Mouse (Mus musculus) embryonic facial prominence, embryonic 11.5 days (tissue): ENCODE data around the gene Mylip. TPM values are rescaled to one million over a fixed set of nuclear protein-coding genes. Genes with fewer than 3 reads are reported as not detected.
A peak's percentile ranks its signal among the peaks of the same experiment; 100 is the strongest.

Source experiments
- ATAC-seq: fragments of 200-750 bp; cut with Nextera tagmentation; replicated peaks from 2 replicates; pipeline ENCODE4 v1.8.0; 2017; ENCODE audit warnings: low read depth; ENCODE audit not compliant: insufficient number of reproducible peaks, low FRiP score, low TSS enrichment
- DNase-seq: peaks from one replicate; pipeline ENCODE4 v3.0.0-alpha.2; 2015; ENCODE audit warnings: low spot score
- H3K27ac ChIP-seq: fragments of 300-500 bp; sonication (generic); replicated peaks from 2 replicates; pipeline ENCODE4 v1.5.1; 2014; ENCODE audit warnings: mild to moderate bottlenecking, low read depth, low read length, control low read depth
- H3K27me3 ChIP-seq: fragments of 300-500 bp; sonication (generic); 2 replicates; pipeline ENCODE4 v1.6.1; 2014; ENCODE audit warnings: mild to moderate bottlenecking, low read length, moderate library complexity, mixed read lengths; ENCODE audit not compliant: control insufficient read depth, insufficient read depth
- H3K36me3 ChIP-seq: fragments of 300-500 bp; sonication (generic); replicated peaks from 2 replicates; pipeline ENCODE4 v1.6.1; 2014; ENCODE audit warnings: low read depth, mild to moderate bottlenecking, low read length, moderate library complexity, mixed read lengths; ENCODE audit not compliant: control insufficient read depth, insufficient read depth
- H3K4me1 ChIP-seq: fragments of 300-500 bp; sonication (generic); 2 replicates; pipeline ENCODE4 v1.6.1; 2014; ENCODE audit warnings: low read length, mixed read lengths; ENCODE audit not compliant: control insufficient read depth, insufficient read depth
- H3K4me2 ChIP-seq: fragments of 300-500 bp; sonication (generic); 2 replicates; pipeline ENCODE4 v1.6.1; 2014; ENCODE audit warnings: low read depth, mild to moderate bottlenecking, control low read depth, low read length, moderate library complexity
- H3K4me3 ChIP-seq: fragments of 300-500 bp; sonication (generic); 2 replicates; pipeline ENCODE4 v1.5.1; 2014; ENCODE audit warnings: low read depth, low read length, control low read depth
- H3K9ac ChIP-seq: fragments of 300-500 bp; sonication (generic); replicated peaks from 2 replicates; pipeline ENCODE4 v1.6.1; 2014; ENCODE audit warnings: mild to moderate bottlenecking, control low read depth, low read length
- H3K9me3 ChIP-seq: fragments of 300-500 bp; sonication (generic); replicated peaks from 2 replicates; pipeline ENCODE4 v1.6.1; 2016; ENCODE audit warnings: mild to moderate bottlenecking, low read length, inconsistent platforms, mixed read lengths; ENCODE audit not compliant: control insufficient read depth
- WGBS: fragments of 180-500 bp; shearing (Covaris S2); extraction: QIAGEN DNeasy Blood & Tissue Kit; methylation state at CpG from one replicate; pipeline ENCODE4 v1.1.7; 2014; 5-methylcytosine and 5-hydroxymethylcytosine counted together
- polyA plus RNA-seq: library from polyadenylated mRNA; unstranded; fragments of >200 nt; fragmentation: Nextera tagmentation; extraction: Ambion mirVana; gene quantifications from 2 replicates; pipeline ENCODE4 v1.2.1, GENCODE M21; 2014

The Mylip gene
- 8.2 and 8.7 TPM in 2 replicates for polyA plus RNA-seq

DNA sequence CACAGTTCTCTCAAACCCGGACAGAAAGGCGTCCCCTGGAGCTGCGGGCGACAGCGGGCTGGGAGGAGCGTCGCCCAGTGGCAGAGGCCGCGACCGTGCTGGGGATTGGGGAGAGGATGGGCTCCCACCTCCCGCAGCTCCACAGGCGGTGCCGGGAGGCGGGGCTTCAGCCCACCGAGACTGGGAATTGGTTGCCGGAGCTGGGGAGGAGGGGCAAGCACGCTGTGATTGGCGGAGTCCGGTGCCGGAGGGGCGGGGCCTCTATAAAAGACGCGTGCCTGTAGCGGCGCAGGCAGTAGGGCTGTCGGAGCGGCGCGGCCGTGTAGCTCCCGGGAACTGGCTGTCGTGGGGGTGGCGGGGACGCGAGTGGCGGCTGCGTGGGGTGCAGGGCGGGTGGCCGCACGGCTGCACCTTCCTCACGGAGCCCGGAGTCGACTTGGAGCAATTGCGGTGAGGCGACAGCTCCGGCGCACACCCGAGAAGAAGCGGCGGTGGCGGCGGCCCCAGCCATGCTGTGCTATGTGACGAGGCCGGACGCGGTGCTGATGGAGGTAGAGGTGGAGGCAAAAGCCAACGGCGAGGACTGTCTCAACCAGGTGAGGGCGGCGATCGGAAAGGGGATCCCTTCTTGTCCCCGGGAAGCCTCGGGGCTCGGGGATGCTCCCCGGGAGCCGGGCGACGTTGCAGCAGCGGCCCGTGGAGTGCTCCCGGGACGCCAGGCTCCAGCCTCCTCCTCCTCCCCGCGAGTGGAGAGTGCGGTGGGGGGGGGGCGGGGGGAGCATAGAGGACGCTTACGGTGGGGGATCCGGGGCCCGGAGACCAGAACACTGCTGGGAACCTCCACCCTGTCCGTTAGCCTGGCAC, at the start of gene Mylip:
Gene Mylip (plus strand): TSS at position 295 of the 864 bp plus-strand sequence.
- Histone ChIP-seq H3K4me3 (peak within 1 kb of the TSS; percentile 89), H3K27ac (peak within 1 kb of the TSS; percentile 25), H3K27me3 (no peaks in the 10 kb centered on the region), H3K36me3 (no peaks in the 10 kb centered on the region), H3K4me2 (peak within 1 kb of the TSS; percentile 87), H3K4me1 (peaks cover 3% of the 10 kb centered on the region; the same call in 1 of the 2 replicates), H3K9me3 (no peaks in the 10 kb centered on the region), H3K9ac (peak within 1 kb of the TSS; percentile 82)
- peak; percentile 97 for DNase-seq
- WGBS, result under 1% methylated on average over 68 of the region's 81 CpGs
- peak; percentile 94 for ATAC-seq

DNA sequence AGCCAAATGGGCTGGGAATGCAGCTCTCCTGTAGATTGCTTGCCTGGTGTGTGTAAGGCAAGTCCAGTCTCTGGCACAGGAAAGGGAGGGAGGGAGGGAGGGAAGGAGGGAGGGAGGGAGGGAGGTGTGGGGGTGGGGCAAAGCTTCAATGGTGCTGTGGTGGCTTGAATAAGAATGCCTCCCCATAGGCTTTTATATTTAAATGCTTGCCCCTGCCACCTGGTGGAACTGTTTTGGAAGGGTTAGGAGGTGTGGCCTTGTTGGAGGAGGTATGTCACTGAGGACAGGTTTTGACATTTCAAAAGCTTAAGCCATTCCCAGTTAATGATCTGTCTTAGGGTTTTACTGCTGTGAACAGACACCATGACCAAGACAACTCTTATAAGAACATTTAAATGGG, 47.6 kb upstream of the Mylip start:
- Histone ChIP-seq H3K27ac (no peak overlapping the region), H3K9ac (no peak overlapping the region), H3K4me1 (0 out of 2 replicates have a peak, but pooled peaks cover 2% of the 10 kb centered on the region), H3K4me3 (no peak overlapping the region), H3K4me2 (no peak overlapping the region), H3K27me3 (no peaks in the 10 kb centered on the region), H3K9me3 (no peaks in the 10 kb centered on the region), H3K36me3 (no peaks in the 10 kb centered on the region)
- ATAC-seq, result no peak
- DNase-seq, result no peak

DNA sequence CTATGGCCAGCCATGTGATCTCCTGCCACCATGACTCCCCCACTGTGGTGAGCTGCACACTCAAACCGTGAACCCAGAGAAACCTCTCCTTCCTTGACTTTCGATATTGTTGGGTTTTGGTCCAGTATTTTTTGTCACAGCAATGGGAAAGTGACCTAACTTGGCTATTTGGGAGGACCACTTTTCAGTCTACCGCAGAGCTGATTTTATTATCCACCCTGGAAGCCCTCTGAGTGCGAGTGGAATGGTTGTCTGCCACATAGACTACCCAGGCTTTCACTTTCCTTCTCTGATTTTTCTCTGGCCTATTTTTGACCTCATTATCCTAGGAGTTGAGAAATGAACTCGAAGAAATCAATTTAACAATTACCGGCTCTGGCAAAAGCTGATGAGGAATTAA, 46.0 kb upstream of the Mylip start:
- Histone ChIP-seq H3K27me3 (no peaks in the 10 kb centered on the region), H3K36me3 (no peaks in the 10 kb centered on the region), H3K27ac (no peak overlapping the region), H3K9me3 (no peaks in the 10 kb centered on the region), H3K9ac (no peak overlapping the region), H3K4me1 (0 out of 2 replicates have a peak, but pooled peaks cover 2% of the 10 kb centered on the region), H3K4me2 (no peak overlapping the region), H3K4me3 (no peak overlapping the region)
- DNase-seq, result no peak
- WGBS, result 83% methylated on average over 6 of the region's 6 CpGs
- no peak for ATAC-seq

DNA sequence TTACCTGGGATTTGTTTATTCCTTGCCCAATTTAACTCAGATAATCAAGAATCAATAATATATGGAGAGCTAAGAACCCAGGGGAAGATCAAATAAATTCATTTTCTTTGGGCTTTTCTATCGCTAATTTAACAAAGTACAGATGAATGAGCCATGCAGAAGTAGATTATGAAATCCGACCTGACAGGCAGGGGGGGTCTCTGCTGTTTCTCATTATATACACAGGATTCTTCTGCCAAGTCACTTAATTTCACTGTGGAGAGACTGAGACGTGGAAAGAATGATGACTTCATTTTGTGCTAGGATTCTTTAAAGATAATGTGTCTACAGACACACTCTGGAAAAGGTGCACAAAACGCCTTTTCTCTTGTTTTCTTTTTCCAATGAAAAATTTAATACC, 45.6 kb upstream of the Mylip start:
- Histone ChIP-seq H3K27me3 (no peaks in the 10 kb centered on the region), H3K27ac (no peak overlapping the region), H3K4me1 (0 out of 2 replicates have a peak, but pooled peaks cover 2% of the 10 kb centered on the region), H3K9me3 (no peaks in the 10 kb centered on the region), H3K4me2 (no peak overlapping the region), H3K36me3 (no peaks in the 10 kb centered on the region), H3K9ac (no peak overlapping the region), H3K4me3 (no peak overlapping the region)
- peak; percentile 34 for DNase-seq
- no peak for ATAC-seq
- 46% methylated on average over 4 of the region's 4 CpGs for WGBS

DNA sequence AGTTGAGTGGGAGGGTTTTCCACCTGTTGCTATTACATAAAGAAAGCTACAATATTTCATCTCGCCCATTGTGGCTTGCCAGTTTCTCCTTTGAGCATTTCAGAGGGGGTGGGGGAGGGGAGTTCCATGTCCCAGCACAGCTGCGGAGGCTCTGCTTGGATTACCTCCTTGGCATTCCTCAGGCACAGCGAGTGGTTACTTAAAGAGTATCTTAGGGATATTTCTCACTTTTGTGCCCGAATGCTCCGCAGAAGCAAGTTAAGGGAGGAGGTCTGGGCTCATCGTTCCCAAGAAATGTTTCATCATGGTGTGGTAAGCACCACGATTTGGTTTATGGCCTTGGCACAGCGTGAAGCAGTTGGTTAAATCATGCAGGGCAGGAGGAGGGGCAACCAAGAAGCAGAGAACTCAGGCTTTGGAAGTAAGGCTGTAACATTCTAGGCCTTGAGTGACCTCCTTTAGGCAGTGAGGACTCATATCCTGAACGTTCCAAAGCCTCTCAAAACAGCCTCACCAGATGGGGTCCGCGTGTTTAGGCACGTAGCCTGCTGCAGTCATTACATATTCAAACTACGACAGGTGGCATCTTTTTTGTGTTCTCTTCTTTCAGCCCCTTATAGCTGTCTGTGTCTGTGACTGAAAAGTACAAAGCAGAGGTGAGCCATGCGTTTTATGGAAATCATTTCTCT, 43.9 kb upstream of the Mylip start:
- H3K4me3 ChIP-seq, result no peak overlapping the region
- no peaks in the 10 kb centered on the region for H3K27me3 ChIP-seq
- no peak for ATAC-seq
- peak; percentile 48 for DNase-seq
- no peaks in the 10 kb centered on the region for H3K36me3 ChIP-seq
- 0 out of 2 replicates have a peak, but pooled peaks cover 2% of the 10 kb centered on the region for H3K4me1 ChIP-seq
- H3K9ac ChIP-seq, result no peak overlapping the region
- H3K9me3 ChIP-seq, result no peaks in the 10 kb centered on the region
- no peak overlapping the region for H3K27ac ChIP-seq
- WGBS, result 28% methylated on average over 14 of the region's 14 CpGs
- H3K4me2 ChIP-seq, result no peak overlapping the region

DNA sequence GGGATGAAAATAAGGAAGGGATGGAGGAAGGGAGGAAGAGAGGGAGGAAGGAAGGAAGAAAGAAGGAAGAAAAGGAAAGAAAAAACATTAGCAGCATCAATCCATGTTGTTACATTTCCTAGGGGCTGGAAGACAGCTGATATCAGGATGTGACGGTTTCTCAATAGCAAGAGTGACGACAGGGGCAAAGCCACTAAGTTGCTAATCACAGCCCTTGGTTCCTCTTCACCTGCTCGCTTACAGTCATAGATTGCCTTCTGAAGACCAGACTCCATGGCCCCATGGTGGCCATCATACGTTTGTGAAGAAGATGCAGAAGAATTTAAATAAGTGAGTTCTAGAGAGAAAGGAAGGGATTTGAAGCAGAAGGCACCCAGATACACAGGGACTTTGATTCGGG, 38.1 kb upstream of the Mylip start:
- Histone ChIP-seq H3K9me3 (no peaks in the 10 kb centered on the region), H3K27me3 (no peaks in the 10 kb centered on the region), H3K4me2 (no peak overlapping the region), H3K9ac (no peak overlapping the region), H3K4me3 (no peak overlapping the region), H3K4me1 (no peaks in the 10 kb centered on the region), H3K27ac (no peak overlapping the region), H3K36me3 (no peaks in the 10 kb centered on the region)
- no peak for ATAC-seq
- no peak for DNase-seq
- 81% methylated on average over 5 of the region's 5 CpGs for WGBS

DNA sequence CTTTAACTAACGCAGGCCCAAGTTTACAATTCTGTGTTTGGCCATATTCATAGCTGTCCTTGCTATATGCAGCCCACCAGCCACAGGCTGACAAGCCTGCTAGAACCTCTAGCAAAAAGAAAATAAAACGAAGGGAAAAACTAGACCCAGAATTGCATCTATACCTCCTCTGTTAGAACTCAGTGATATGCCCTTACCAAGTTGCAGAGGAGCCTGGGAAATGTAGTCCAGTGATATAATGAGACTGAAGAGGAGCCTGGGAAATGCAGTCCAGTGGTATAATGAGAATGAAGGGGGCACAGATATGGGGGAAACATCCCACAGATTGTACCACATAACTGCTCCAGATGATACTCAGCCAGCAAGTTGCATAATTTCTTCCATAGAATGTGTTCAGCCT, 34.7 kb upstream of the Mylip start:
- Histone ChIP-seq H3K27me3 (no peaks in the 10 kb centered on the region), H3K4me2 (no peak overlapping the region), H3K36me3 (no peaks in the 10 kb centered on the region), H3K4me3 (no peak overlapping the region), H3K4me1 (no peaks in the 10 kb centered on the region), H3K27ac (no peak overlapping the region), H3K9ac (no peak overlapping the region), H3K9me3 (no peaks in the 10 kb centered on the region)
- 84% methylated on average over 2 of the region's 2 CpGs for WGBS
- ATAC-seq (no peak), DNase-seq (no peak)

DNA sequence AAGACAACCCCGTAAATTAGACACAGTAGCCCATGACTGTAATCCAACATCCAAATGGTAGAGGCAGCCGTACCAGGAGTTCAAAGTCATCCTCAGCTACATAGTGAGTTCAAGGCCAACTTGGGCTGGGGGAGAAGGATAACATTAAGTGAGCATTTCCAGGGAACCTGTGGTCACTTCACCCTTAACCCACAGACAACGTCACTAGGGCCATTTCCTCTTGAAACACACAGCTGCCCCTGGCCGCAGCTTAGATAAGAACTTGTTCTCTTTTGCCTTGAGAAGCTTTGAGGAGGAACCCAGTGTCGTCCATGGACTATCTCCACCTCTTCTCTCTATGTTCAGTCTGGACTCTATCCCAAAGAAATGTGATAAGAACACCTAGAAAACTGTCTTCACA, 31.3 kb upstream of the Mylip start:
- Histone ChIP-seq H3K4me3 (no peak overlapping the region), H3K9me3 (no peaks in the 10 kb centered on the region), H3K4me2 (no peak overlapping the region), H3K4me1 (no peaks in the 10 kb centered on the region), H3K27me3 (no peaks in the 10 kb centered on the region), H3K9ac (no peak overlapping the region), H3K27ac (no peak overlapping the region), H3K36me3 (no peaks in the 10 kb centered on the region)
- DNase-seq (no peak), ATAC-seq (no peak)
- WGBS, result 89% methylated on average over 5 of the region's 5 CpGs
